Mouse (Mus musculus) megakaryocyte, embryonic 14.5 days (primary cell): ENCODE results near the gene Dennd1c. TPM values are rescaled to one million over a fixed set of nuclear protein-coding genes. Genes with fewer than 3 reads are reported as not detected.
"Not testable (repeated sequence)": the region's sequence is repeated elsewhere in the genome, so short reads cannot be mapped to it uniquely, and the experiment has no call there.

Experiments used
- H3K27me3 ChIP-seq: replicated peaks from 2 replicates; pipeline ENCODE3; 2012; ENCODE audit warnings: inconsistent platforms
- H3K36me3 ChIP-seq: replicated peaks from 2 replicates; pipeline ENCODE3; 2012; ENCODE audit warnings: low read length, inconsistent platforms, mixed read lengths
- H3K4me1 ChIP-seq: 2 replicates; pipeline ENCODE4 v1.6.1; 2012; ENCODE audit warnings: inconsistent platforms
- H3K4me3 ChIP-seq: replicated peaks from 2 replicates; pipeline ENCODE3; 2012; ENCODE audit warnings: moderate library complexity, mild to moderate bottlenecking, inconsistent platforms
- H3K9me3 ChIP-seq: 2 replicates; pipeline ENCODE4 v1.6.1; 2012; ENCODE audit warnings: inconsistent platforms
- FLI1 ChIP-seq: IDR thresholded peaks from 2 replicates; pipeline ENCODE4 v1.6.1; 2012; ENCODE audit warnings: low read length, inconsistent platforms, mixed read lengths
- GATA1 ChIP-seq: IDR thresholded peaks from 3 replicates; pipeline ENCODE4 v1.6.1; 2012; ENCODE audit warnings: mixed read lengths, low read length, inconsistent platforms, borderline replicate concordance
- polyA plus RNA-seq: library from polyadenylated mRNA; stranded (reverse); fragments of >175 nt; gene quantifications from 2 replicates; pipeline ENCODE4 v1.2.3, GENCODE M21; 2012; ENCODE audit warnings: low replicate concordance; ENCODE audit not compliant: insufficient read depth

The Dennd1c gene
- polyA plus RNA-seq, 1 experiment = 31.6 TPM

DNA sequence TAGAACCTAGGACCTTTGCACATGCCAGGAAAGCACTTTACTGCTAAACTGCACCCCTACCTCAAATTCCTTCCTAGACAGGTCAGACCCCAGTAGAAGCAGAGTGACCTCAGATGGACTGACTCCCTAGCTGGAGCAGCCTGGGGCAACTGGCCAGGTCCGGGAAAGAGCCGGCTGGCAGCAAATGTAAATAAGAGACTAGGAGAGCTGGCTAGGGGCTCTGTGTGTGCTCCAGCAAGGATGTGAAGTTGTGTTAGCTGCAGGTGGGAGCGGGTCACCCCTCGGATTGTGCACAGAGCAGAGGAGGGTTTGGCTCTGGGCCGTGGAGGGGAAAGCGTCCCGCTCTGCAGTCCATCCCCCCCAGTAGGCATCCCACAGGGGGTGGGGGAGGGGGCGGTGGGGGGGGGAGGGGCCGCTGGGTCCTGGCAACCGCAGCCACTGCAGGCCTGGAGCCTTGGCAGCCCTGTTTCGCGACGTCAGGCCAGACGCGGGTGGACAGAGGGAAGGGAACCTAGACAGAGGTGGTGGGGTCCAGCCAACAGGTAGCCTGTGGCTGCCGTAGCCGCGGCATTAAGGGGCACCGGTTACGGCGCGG is 19.3 kb downstream of the Dennd1c start, which contains the start of gene Crb3:
Gene Crb3, plus strand, starts transcription at position 215 of the 595 bp plus-strand sequence.
- Histone ChIP-seq H3K36me3 (no peaks in the 10 kb centered on the region), H3K9me3 (no peaks in the 10 kb centered on the region), H3K27me3 (peaks cover 68% of the 10 kb centered on the region), H3K4me3 (peak within 1 kb of the TSS; percentile 91), H3K4me1 (peaks cover 40% of the 10 kb centered on the region)
- TF ChIP-seq GATA1 (no peak), FLI1 (no peak)

DNA sequence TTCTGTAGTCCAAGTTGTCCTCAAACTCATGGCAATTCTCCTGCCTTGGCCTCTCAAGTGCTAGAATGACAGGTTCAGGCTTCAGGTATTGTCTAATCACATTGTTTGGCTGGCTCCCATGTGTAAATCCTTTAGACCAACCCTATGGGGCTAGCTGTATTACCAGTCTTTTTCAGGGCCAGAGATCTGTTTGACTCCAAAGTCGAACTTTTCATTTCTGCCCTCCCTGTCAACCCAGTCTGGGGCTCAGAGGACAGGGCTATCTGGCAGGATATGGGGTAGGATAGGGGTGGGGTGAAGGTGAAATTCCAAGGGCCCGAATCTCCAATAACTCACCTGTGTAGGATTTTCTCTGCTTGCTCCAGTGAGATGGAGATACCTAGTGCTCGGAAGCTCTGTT is 22.1 kb downstream of the Dennd1c start:
- Histone ChIP-seq H3K27me3 (peaks cover 55% of the 10 kb centered on the region), H3K9me3 (no peaks in the 10 kb centered on the region), H3K4me3 (no peak overlapping the region), H3K4me1 (peaks cover 25% of the 10 kb centered on the region), H3K36me3 (no peaks in the 10 kb centered on the region)
- TF ChIP-seq GATA1 = no peak
- TF ChIP-seq FLI1 = no peak

DNA sequence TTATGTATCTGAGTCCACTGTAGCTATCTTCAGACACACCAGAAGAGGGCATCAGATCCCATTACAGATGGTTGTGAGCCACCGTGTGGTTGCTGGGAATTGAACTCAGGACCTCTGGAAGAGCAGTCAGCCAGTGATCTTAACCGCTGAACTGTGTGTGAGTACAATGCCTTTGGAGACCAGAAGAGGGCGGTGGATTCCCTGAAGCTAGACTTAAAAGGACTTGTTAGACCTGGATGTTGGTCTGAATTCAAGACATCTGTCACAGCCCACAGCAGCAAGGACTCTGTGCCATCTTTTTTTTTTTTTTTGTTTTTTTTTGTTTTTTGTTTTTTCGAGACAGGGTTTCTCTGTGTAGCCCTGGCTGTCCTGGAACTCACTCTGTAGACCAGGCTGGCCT is 26.6 kb downstream of the Dennd1c start:
- H3K4me1 ChIP-seq, H3K9me3 ChIP-seq, H3K4me3 ChIP-seq, H3K36me3 ChIP-seq: not testable (repeated sequence)
- peaks cover 17% of the 10 kb centered on the region for H3K27me3 ChIP-seq

DNA sequence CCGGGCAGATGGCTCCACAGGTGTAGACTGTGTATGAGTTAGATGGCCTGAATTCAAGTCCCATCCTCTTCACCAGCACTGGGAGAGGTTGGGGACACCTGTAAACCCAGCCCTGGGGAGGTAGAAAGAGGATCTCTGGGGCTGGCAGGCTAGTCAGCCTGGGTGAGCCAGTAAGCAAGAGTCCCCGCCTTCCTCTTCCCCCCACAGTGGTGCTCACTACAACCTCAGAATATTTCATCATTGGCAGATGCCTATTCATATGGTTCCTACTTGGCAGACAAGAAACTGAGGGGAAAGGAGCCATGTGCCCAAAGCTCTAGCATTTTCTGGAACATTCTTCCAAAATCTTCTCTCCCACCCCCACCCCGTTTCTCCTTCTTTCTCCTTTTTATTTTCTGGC is 29.5 kb downstream of the Dennd1c start:
- H3K4me3 ChIP-seq = no peak overlapping the region
- TF ChIP-seq FLI1 = no peak
- H3K27me3 ChIP-seq = peaks cover 23% of the 10 kb centered on the region
- no peaks in the 10 kb centered on the region for H3K9me3 ChIP-seq
- no peaks in the 10 kb centered on the region; the same call in none of the 2 replicates for H3K4me1 ChIP-seq
- no peaks in the 10 kb centered on the region for H3K36me3 ChIP-seq

DNA sequence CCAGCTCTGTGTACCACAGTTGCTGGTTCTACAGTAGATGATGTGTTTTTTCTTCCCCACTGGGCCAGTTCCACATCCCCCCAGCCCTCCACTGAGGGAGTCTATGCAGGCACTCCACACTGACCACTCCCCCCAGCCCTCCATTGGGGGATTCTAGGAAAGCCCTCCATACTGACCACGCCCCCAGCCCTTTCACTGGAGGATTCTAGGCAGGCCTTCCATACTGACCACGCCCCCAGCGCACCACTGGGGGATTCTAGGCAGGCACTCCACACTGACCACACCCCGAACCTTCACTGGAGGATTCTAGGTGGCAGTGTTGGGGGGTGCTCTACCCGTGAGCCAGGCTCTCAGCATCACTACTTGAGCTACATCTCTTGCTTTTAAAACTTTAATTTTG is 30.9 kb downstream of the Dennd1c start:
- Histone ChIP-seq H3K27me3 (peaks cover 21% of the 10 kb centered on the region), H3K4me3 (no peak overlapping the region), H3K9me3 (no peaks in the 10 kb centered on the region), H3K4me1 (peaks cover 4% of the 10 kb centered on the region), H3K36me3 (no peaks in the 10 kb centered on the region)
- TF ChIP-seq FLI1 (no peak), GATA1 (no peak)

DNA sequence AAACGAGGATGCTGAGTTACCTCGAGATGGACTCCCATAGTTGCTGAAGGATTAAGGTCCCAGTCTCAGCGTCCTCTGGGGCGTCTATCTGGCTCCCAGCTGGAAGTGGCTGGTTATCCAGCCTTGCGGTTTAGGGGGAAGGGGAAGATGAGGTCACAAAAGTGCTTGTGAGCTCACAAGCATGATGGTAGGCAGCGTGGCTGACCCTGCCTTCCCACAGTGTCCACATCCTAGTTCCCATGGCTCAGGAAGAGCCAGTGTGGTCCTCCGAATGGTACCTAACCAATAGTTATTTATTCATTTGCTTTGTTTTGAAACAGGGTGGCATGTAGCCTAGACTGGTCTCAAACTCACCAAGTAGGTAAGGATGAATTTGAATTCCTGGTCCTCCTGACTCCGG is 36.8 kb downstream of the Dennd1c start, which contains the start of gene Slc25a41:
Gene Slc25a41, minus strand, starts transcription at position 101 of the 400 bp plus-strand sequence.
- H3K27me3 ChIP-seq = peaks cover 36% of the 10 kb centered on the region
- peaks cover 3% of the 10 kb centered on the region; the same call in 1 of the 2 replicates for H3K9me3 ChIP-seq
- peaks cover 30% of the 10 kb centered on the region for H3K4me1 ChIP-seq
- no peaks in the 10 kb centered on the region for H3K36me3 ChIP-seq
- TF ChIP-seq FLI1 (no peak), GATA1 (no peak)
- no peak within 1 kb of the TSS for H3K4me3 ChIP-seq

DNA sequence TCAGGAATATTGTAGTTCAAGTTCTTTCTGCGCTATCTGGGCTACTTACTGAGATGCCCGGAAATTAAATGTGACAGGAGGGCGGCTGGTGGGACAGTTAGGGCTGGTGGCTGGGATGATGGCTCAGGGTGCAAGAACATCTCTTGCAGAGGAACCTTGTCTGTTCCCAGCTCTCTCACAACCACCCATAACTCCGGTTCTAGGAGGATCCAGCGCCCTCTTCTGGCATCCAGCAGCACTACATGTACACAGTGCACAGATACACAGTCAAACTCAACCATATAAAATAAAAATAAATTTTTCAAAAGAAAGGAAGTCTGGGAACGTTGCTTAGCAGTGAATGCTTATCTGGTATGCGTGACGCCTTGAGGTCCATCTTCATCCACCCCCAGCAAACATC is 39.3 kb downstream of the Dennd1c start:
- Histone ChIP-seq H3K36me3 (no peaks in the 10 kb centered on the region), H3K27me3 (peaks cover 22% of the 10 kb centered on the region), H3K9me3 (peaks cover 3% of the 10 kb centered on the region; the same call in 1 of the 2 replicates), H3K4me1 (peaks cover 30% of the 10 kb centered on the region), H3K4me3 (no peak overlapping the region)
- TF ChIP-seq FLI1 (no peak), GATA1 (no peak)

DNA sequence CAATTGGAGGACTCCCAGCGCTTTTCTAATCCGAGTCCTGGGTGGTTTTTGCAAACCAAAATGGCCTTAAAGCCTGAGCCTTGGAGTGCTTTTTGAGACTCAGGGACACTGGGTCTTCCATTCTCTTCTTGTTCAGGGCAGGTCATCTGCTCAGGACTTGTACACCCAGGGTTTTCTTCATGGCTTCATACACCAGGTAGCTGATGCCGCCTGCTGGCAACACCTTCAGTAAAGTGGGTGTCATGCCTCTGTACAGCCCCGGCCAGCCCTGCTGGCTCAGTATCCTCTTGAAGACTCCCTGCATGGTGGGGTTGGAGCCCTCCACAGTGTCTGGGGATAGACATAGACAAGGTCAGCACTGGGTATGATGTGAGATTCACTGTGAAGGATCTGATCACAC is 45.5 kb downstream of the Dennd1c start:
- TF ChIP-seq GATA1 = no peak
- no peak for TF ChIP-seq FLI1
- Histone ChIP-seq H3K4me1 (peaks cover 37% of the 10 kb centered on the region), H3K36me3 (peaks cover 13% of the 10 kb centered on the region), H3K27me3 (no peaks in the 10 kb centered on the region), H3K4me3 (no peak overlapping the region), H3K9me3 (no peaks in the 10 kb centered on the region)

DNA sequence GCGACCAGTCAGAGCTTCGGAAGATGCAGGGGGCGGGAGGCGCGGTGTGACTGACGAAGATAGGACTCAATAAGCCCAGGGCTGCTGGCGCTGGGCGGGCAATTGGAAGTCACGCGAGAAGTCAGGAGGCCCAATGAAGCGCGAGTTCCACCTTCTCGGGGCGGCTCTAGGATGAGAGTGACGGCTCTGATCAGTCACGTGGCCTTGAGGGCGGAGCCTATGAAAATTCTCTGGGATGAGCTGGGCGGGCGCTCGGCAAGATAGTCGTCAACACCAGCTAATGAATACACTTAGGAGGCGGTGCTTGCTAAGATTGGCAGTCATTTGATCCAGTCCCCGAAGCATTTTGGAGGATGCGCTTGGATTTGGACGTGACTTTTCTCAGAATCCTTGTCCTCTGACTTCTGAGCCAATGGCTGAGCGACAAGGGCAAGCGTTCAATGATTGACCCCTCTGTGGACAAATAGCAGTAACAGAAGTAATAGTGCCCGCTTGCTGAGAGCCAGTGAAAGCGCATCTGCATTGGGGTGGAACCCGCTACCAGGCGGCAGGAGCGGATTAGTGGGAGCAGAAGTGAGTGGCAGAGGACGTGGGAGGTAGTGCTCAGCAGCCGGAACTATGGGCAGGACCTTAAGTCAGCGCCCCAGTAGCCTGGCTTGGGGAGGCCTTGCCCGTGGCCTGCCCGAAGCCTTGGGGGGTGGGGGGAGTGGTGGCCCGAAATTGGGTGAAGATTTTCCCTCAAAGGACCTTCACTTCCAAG is 46.5 kb downstream of the Dennd1c start:
- H3K36me3 ChIP-seq = peaks cover 23% of the 10 kb centered on the region
- peaks cover 42% of the 10 kb centered on the region for H3K4me1 ChIP-seq
- TF ChIP-seq FLI1 (no peak), GATA1 (0 out of 3 replicates have a peak, but pooled peaks have one; percentile 36)
- H3K4me3 ChIP-seq = peak overlapping the region; percentile 94
- H3K9me3 ChIP-seq = no peaks in the 10 kb centered on the region
- no peaks in the 10 kb centered on the region for H3K27me3 ChIP-seq

DNA sequence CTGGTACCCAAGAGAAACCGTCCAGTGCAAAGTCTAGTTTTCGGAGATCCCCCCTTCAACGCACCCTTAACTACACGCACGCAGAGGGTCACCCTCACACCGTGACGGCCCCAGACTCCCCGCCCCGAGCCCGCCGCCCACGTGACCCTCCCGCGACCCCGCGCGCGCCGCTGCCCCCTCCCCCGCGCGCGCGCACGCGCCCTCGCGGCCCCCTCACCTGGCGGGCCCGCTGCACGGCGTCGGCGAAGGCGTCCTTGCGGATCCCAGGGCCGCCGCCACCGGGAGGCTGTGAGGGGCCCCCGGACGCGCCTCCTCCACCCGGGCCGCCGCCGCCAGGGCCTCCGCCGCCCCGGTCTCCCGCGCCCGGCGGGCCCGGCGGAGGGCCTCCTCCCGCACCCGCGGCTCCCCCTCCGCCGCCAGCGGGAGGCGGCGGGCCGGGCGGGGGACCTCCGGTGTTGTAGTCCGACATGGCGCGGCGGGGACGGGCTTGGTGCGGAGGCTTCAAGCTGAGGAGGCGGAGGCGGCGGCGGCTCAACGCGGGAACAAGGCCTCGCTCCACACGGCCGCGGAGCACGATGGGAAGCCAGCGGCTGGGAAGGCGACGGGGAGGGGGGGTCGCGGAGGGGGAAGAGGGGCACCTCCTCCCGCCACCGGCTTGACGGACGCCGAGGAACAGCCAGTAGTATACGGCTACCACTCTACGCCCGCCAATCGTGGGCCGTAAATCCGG is 47.2 kb downstream of the Dennd1c start, which contains the start of gene Khsrp:
Gene Khsrp, minus strand, starts transcription at position 592 of the 730 bp plus-strand sequence.
- Histone ChIP-seq H3K36me3 (peaks cover 30% of the 10 kb centered on the region), H3K4me3 (peak within 1 kb of the TSS; percentile 94), H3K9me3 (no peaks in the 10 kb centered on the region), H3K4me1 (peaks cover 42% of the 10 kb centered on the region), H3K27me3 (no peaks in the 10 kb centered on the region)
- TF ChIP-seq FLI1 = no peak
- no peak for TF ChIP-seq GATA1
